Mouse (Mus musculus): ENCODE measurements around the gene Shoc2.

Shoc2 gene

DNA sequence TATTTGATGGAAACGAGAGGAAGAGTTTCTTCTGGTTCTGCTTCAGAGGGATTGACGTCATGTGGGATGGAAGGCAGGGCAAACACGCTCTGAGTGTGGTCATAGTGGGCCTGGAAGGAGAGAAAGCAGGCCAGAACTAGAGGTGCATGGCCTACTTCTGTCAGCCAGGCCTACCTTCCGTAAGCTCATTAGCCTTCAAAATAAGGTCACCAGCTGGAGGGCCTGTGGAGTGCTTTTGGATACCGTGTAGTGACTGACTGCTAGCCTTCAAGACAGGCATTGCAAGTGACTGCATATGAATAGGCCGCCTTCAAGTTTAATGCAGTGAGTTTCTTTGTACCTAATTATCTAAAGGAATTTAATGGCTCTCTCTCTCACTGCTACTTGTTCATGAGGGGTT is 91.0 kb downstream of the Shoc2 start:
- DNase-seq (ENCODE audit: low spot score in 2 of 2), result no peak

DNA sequence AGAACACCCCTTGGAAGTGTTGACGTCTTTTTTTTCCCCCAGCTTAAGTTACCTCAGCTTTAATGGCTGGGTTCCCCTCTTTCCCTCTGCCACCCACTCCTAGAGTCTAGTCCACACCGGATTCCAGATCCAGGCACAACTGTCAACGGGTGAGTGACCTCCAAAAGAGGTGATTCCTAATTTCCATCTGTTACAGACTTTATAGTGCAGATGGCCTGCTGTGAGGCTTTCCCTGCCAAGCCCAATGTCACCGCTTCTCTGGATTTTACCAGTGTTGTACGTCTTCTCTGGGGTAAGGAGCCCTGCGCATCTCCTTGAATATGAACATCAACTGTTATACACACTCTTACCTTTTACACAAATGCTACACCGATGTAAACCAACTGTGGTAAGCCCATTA is 95.3 kb downstream of the Shoc2 start:
- DNase-seq (ENCODE audit: low spot score in 2 of 2), result no peak

DNA sequence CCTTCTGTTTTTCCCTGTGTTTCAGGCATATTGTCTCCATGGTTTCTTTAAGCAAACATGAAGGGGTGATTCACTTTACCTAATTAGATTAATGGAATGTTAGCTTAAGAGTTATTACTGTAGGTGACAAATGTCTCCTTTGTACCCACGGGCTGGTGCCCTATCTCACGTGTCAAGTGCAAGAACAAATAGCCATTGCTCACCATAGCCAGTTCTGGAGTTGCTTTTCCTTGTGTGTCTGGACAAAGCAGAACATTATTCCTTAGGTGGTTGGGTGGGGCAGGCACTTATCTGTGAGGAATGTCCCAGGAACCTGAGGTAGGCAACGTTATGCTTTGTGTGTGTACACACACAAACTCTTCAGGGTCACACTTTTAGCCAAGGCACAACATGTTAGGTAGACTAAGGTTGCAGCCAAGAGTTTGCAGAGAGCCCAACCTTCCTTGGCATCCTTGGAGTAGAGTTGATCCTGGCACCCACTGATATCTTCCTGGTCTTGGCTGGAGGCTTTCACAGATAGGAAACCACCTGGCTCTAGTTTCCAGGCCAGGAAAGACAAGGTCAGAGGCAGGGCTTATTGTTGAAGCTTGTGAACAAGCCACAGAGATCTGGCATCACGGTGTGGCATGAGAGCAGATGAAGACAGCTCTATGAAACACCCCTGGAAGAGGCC is 96.4 kb downstream of the Shoc2 start:
- no peak for DNase-seq (ENCODE audit: low spot score in 2 of 2)

DNA sequence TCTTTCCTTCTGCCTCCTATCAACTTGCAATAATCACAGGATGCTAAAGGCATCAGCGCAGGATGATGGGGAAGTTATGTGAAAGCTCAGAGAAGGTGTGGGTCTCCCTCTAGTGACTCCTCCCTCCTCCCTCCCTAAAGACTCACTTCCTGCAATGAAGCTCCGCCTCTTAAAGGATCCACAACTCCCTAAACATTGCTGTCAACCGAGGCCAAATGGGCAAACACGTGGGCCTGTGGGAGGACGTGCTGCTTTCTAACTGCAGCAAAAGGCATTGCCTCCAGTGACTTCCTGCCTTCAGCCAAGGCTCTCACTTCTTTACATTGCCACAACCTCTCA is 96.9 kb downstream of the Shoc2 start:
- DNase-seq (ENCODE audit: low spot score in 2 of 2), result no peak

DNA sequence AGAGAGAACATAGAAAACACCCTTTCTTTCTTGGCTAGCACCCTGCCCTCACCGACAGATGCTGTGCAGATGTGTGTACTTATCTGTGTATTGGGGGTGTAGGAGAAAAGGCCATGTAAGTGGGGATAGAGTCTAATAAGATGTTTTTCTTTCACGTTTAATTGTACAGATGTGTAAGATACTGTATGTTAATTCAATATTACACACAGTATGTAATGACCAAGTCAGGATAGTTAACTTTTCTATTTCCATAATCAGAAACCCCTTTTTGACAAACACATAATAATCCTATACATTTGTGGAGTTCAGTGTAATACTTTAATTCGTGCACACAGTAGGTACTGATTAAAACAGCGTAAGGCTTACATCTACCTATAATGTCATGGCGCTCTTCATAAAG is 99.7 kb downstream of the Shoc2 start, which contains the start of gene Adra2a:
Gene Adra2a, plus strand, starts transcription at position 301 of the 400 bp plus-strand sequence.
- no peak for DNase-seq (ENCODE audit: low spot score in 2 of 2)

DNA sequence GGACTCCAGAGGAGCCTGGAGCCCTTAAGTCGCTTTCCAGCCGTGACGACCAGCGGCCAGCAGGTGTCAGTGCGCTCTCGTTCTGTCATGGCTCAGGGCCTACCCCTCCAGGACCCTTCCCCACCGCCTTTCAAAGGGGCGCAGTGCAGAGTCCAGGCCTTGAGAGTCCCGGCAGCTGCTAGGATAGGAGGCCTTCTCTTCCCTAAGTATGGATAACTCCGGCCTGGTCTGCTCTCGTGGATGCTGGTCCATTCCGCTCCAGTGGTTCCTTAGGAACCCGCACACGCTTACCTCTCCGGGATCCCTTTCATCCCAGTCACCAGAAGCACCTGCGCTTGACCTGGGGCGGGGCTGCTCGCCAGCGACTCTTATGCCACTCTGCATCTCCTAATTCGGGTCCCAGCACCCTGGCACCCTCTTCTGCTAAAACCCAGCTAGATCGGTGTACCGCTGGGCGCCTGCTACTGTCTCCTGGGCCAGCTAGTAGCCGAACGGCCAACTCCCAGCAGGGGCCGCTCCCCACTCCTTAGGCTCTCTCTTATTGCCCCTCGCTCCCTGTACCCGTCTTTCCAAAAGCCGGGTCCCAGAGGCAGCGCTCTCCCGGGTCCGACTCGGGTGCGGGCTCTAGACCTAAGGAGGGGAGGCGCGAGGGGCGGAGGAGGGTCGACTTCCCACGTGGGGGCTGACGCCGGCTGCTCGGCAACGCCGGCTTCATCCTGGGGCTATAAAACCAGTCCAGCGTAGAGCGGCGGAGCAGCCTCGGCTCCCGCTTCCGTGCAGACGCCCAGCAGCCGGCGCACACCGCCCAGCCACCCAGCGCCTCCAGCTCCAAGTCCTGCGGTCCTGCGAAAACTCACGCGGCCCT is 100.6 kb downstream of the Shoc2 start:
- DNase-seq (ENCODE audit: low spot score in 2 of 2), result peak in 1 of 2 experiments; percentile 11

DNA sequence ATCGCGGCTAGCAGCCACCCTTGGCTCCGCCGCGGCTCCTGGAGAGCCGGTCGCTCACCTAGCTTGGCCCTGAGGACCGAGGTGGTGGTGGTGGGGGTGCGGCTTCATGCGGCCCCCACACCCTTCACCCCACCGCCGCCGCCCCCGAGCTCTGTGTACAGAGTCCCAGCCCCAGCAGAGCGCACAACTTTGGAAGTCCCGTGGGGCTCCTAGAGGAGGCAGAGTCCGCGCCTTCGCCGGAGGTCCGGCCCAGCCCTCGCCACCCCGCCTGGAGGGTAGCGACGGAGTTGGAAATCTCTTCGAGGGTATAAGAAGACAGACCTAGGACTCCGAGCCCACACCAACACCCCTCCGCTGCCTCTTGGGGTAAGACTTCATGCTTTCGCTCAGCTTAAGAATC is 101.3 kb downstream of the Shoc2 start:
- peak in 1 of 2 experiments; percentile 6 for DNase-seq (ENCODE audit: low spot score in 2 of 2)

DNA sequence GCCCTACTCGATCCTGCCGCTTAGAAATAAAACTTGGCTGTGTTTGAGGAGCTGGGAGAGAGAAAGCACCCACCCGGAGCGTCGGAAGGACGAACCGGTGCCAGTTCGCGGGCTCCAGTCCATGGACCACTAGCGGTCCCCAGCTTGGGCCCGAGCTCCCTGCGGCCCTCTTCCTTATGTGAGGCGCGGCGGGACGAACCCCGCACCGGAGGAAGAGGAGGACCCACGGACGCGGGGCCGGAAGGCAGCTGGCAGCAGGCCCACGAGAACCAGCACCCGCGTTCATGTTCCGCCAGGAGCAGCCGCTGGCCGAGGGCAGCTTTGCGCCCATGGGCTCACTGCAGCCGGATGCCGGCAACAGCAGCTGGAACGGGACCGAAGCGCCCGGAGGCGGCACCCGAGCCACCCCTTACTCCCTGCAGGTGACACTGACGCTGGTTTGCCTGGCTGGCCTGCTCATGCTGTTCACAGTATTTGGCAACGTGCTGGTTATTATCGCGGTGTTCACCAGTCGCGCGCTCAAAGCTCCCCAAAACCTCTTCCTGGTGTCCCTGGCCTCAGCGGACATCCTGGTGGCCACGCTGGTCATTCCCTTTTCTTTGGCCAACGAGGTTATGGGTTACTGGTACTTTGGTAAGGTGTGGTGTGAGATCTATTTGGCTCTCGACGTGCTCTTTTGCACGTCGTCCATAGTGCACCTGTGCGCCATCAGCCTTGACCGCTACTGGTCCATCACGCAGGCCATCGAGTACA is 102.0 kb downstream of the Shoc2 start:
- DNase-seq (ENCODE audit: low spot score in 2 of 2), result no peak

DNA sequence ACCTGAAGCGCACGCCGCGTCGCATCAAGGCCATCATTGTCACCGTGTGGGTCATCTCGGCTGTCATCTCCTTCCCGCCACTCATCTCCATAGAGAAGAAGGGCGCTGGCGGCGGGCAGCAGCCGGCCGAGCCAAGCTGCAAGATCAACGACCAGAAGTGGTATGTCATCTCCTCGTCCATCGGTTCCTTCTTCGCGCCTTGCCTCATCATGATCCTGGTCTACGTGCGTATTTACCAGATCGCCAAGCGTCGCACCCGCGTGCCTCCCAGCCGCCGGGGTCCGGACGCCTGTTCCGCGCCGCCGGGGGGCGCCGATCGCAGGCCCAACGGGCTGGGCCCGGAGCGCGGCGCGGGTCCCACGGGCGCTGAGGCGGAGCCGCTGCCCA is 102.6 kb downstream of the Shoc2 start:
- DNase-seq (ENCODE audit: low spot score in 2 of 2), result no peak

DNA sequence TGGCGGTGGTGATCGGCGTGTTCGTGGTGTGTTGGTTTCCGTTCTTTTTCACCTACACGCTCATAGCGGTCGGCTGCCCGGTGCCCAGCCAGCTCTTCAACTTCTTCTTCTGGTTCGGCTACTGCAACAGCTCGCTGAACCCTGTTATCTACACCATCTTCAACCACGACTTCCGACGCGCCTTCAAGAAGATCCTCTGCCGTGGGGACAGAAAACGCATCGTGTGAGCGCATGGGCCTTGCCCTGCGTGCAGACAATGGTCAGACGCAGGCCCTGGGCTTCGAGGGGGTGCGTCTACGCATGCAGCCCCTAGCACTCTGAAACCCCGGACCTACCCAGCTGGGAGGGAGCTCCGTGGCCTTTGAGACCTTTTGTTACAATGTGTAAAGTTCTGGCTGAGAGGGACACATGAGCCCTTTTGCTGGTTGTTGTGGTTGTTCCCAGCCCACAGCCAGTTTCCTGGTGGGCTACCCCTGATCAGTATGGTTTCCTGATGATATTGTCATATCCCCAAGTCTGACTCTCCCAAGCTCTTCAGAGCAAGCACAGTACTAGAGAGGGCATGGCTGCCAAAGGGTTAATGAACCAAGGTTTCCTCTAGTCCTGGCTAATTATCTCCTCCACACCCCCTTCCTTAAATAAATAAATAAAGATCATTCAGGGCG is 103.4 kb downstream of the Shoc2 start:
- peak; percentile 13 to 23 for DNase-seq (ENCODE audit: low spot score in 2 of 2)

DNA sequence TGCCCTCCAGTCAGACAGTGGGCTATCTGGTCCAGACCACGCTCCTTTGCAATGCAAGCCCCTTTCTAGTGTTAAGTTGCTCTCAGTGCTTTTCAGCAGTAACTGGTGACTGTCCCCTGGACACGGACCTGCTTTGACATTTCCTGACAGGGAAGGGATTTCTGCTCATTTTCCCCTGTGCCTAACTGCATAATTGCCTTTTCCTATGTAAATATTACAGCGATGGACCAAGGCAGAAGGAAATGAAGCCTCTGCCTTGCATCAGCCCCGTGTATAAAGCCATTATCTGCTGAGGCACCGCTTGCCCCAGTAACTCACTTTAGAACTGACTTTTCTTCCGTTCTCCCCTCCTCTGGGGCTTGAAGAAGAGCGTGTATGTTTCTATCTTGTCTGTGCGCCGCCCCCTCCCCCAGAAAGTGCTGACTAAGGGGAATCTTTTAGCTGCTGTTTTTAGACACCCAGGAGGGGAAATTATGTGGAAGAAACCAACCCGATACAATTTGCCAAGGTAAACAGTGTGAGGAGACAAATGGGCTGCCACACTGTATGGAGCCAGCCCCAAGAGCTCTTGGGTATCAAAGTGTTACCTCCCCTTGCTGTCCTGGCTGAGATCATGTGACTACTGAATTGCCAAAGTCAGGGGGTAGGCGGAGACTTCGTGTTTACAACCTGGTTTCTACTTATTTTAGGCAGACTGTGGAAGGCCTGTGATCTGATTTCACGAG is 104.2 kb downstream of the Shoc2 start:
- no peak for DNase-seq (ENCODE audit: low spot score in 2 of 2)

DNA sequence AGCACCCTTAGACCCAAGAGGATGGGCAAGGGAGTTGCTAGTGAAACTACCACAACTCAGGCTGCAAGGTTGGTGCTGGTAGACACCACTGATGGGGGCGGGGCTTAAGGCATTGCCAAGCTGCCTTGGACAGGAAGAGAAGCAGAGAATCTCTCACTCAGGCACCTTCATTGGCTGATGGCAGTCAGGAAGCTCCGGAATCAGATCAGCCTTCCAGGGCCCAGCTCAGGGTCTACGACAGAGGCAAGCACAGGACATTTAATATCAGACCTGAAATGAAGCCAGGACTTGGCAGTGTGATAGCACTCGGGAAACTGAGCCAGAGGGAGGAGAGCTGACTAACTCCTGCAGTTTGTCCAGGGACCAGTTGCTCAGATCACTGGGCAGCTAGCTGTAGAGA is 107.5 kb downstream of the Shoc2 start:
- DNase-seq (ENCODE audit: low spot score in 2 of 2), result no peak

DNA sequence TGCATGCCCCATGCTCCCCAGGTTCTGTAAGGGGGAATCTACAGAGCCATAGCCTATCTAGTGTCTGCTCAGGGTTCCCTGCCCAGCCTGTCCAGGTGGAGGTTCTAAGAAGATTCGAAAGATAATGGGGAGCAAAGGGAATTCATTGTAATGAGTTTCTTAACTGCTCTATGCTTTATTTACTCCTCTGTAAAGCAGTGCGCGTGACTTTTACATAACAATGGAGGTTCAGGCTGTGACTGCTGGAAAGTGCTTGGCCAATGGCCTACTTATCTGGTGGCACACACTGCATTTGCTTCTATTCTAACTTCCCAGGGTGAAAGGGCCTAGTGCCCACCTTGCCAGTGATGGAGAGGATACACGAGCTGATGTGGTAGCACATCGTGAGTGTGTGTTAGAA is 111.7 kb downstream of the Shoc2 start:
- DNase-seq (ENCODE audit: low spot score in 2 of 2), result no peak

DNA sequence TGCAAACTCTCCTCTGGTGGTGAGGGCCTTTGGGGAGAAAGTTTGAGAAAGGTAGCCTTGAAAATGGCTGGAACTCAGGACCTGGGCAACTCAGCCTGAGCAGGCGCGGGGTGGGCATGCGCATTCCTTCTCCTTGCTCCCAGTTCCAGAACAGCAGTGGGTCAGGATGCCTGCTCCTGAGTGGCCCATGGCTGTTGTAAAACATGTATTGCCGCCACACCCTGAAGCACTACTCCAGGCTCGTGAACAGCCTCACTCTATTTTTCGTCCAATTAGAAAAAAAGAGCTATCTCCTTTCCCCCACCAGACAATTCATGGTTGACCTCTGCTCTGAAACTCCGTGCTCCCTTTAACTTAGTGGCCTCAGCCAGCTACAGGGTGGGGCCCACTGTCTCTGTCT is 124.3 kb downstream of the Shoc2 start:
- no peak for DNase-seq (ENCODE audit: low spot score in 2 of 2)

DNA sequence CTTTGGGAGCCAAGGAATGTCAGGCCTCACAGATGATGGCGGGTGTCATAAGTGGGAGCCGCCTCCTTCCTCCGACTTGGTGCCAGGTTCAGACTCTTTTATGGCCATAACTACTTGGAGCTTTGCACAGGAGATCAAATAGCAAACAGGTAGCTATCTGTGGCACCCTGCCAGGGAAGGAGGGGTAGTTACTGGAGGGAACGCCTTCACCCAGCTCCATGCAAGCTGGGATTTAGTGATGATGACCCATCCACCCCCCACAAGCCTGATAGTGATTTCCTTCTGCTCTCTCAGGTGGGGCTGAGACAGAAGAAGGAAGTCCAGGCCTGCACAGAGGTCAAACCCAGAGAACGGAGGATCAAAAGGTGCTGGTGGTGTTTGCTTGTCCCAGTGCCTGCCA is 126.4 kb downstream of the Shoc2 start:
- DNase-seq (ENCODE audit: low spot score in 2 of 2), result no peak

DNA sequence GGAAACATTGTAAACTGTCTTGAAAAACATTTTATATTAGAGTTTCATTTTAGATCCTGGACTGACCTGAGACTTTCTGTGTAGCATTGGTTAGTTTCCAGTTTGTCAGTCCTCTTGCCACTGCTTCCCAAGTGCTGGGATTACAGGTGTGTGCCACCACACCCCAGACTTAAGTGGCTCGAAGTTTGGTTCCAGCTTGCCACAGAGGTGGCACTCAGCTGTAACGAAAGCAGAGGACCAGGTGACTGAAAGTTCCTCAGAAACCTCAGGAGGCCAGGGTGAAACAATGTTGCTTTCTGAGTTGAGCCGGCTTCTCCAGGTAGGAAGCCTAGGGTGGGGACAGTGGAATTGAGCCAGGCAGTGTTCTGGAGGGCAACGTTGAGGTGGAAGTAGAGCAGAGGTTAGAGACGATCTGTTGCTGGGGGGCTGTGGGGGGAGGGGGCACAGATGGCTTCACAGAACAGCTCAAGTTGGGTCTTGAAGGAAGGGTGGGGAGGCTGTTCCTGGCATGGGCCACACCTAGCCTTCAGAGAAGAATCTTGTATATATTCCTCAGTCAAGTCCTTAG is 128.2 kb downstream of the Shoc2 start:
- DNase-seq (ENCODE audit: low spot score in 2 of 2), result no peak

DNA sequence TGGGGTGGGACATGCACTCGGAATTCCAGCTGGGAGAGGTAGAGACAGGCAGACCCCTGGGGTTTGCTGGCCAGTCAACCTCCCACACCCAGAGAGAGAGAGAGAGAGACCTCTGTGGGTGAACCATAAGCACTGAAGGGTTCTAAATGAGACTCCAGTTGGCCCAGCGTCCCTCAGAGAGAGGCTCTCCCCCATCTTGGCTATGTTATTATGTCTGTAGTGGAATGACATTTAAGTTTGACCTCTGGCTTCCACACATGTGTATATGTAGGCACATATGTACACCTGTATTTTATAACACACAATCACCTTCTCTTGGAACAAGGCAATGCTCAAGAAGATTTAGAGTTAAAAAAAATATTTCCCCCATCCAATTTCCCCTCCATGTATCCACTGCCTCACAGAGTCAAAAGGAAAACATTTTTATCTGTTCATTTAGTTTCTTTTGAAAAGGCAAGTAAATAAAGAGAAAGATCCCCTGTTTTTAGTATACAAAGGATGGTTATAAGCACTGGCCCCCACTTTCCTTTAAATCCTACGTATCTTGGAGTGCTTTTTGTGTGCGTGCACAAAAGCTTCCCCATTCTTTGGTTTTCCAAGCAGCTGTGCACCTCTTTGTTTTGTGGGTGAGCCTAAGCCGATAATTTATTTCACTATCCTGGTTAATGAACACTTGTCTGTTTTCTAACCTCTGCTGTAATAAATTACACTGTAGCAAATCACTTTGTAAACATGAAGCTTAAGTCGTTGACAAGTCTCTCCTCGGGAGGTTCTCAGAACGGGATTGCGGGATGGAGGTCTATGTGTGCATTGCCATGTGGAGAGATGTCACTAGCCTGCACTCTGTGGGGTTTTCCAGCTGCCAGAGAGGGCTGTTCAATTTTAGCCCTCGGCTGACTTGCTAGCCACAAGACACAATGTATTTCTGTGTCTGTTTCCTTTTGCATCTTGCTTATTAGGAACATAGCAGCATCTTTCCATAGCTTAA is 132.6 kb downstream of the Shoc2 start:
- DNase-seq (ENCODE audit: low spot score in 2 of 2), result no peak

DNA sequence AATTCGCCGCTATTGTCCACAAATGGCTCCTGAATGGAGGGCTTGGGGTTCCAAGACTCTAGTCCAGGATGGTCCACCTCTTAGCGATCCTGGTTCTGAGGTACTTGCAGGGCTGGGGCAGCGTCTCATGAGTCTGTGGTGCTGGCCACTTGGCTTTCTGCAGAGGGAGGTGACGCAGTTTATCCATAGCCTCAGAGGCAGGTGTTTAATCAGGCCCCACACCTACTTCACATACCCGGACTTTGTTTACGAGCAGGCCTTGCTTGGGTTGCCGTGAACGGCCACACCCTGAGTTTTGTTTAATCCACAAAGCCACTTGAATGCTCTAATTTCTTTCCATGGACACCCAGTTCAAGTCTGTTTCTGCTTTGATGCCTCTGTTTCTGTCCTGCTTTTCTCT is 137.2 kb downstream of the Shoc2 start:
- DNase-seq (ENCODE audit: low spot score in 2 of 2), result no peak

DNA sequence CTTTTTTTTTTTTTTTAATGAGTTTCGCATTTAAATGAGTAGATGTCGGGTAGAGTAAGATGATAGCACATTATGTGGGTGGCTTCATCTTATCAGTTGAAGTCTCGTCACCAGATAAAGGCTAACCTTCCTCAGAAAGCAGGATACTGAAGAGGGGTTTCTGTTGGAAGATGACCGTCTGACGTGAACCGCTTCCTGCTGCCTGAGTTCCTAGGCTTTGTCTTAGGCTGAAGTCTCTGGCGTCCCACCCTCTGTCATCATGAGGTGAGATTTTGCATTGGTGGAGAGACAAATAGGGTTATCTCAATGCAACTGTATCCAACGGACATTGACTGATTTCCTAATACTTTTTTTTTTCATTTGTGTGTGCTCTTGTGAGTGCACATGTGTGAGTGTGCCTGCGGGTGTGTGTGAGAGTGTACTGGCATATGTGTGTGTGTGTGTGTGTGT is 137.6 kb downstream of the Shoc2 start:
- DNase-seq (ENCODE audit: low spot score in 2 of 2), result no peak

All from natural killer cell, adult 2 months (primary cell).